Mouse (Mus musculus): ENCODE results near the gene Stard9. TPM values are rescaled to one million over a fixed set of nuclear protein-coding genes. Genes with fewer than 3 reads are reported as not detected.
"Not testable (repeated sequence)": the region's sequence is repeated elsewhere in the genome, so short reads cannot be mapped to it uniquely, and the experiment has no call there.

Gene Stard9
- polyA plus RNA-seq, 1 experiment from 2014 or later, result 6.4 TPM

GRCm38 (mm10) chr2:120659318-120659717 is 30.4 kb downstream of the Stard9 start:
- no peaks in the 10 kb centered on the region for H3K27me3 ChIP-seq (ENCODE audit: control insufficient read depth, insufficient read depth, low read length)
- no peak for DNase-seq (ENCODE audit: low spot score)
- no peaks in the 10 kb centered on the region for H3K9me3 ChIP-seq (ENCODE audit: control insufficient read depth, low read length)
- H3K9ac ChIP-seq (ENCODE audit: low read depth, low read length), result no peak overlapping the region
- H3K4me1 ChIP-seq (replicated peaks; ENCODE audit: control insufficient read depth, insufficient read depth, low read length), result no peaks in the 10 kb centered on the region
- no peak overlapping the region for H3K4me3 ChIP-seq (ENCODE audit: low read depth, low read length)
- no peak overlapping the region for H3K4me2 ChIP-seq (replicated peaks; ENCODE audit: low read depth, low read length)
- no peak overlapping the region for H3K27ac ChIP-seq (ENCODE audit: low read depth, low read length)
- no peak for ATAC-seq (ENCODE audit: low FRiP score)
- H3K36me3 ChIP-seq (ENCODE audit: control insufficient read depth, insufficient read depth, low read length), result no peaks in the 10 kb centered on the region

GRCm38 (mm10) chr2:120660486-120661078 is 31.7 kb downstream of the Stard9 start:
- Histone ChIP-seq H3K27me3 (ENCODE audit: control insufficient read depth, insufficient read depth, low read length) (no peaks in the 10 kb centered on the region), H3K36me3 (ENCODE audit: control insufficient read depth, insufficient read depth, low read length) (no peaks in the 10 kb centered on the region), H3K4me2 (replicated peaks; ENCODE audit: low read depth, low read length) (no peak overlapping the region), H3K4me3 (ENCODE audit: low read depth, low read length) (no peak overlapping the region), H3K27ac (ENCODE audit: low read depth, low read length) (no peak overlapping the region), H3K9ac (ENCODE audit: low read depth, low read length) (no peak overlapping the region), H3K9me3 (ENCODE audit: control insufficient read depth, low read length) (no peaks in the 10 kb centered on the region), H3K4me1 (replicated peaks; ENCODE audit: control insufficient read depth, insufficient read depth, low read length) (no peaks in the 10 kb centered on the region)
- DNase-seq (ENCODE audit: low spot score), result no peak
- ATAC-seq (ENCODE audit: low FRiP score), result no peak
- 95% methylated on average over 5 of the region's 5 CpGs for WGBS

DNA sequence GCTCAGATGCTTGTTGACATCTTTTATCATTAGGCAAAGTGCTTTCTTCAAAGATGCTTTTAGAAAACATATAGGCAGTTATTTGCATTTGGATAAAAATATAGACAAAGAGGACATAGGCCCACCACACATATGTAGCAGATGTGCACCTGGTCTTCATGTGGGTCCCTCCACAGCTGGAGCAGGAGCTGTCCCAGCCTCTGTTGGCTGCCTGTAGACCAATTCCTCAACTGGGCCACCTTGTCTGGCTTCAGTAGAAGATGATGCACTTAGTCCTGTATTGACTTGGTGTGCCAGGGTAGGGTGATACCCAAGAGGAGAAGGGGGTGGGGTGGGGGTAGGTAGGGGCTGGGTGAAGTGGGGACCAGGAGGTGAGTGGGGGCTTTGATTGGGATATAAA is 33.8 kb downstream of the Stard9 start:
- Histone ChIP-seq H3K36me3 (ENCODE audit: control insufficient read depth, insufficient read depth, low read length) (no peaks in the 10 kb centered on the region), H3K4me1 (replicated peaks; ENCODE audit: control insufficient read depth, insufficient read depth, low read length) (no peaks in the 10 kb centered on the region), H3K27me3 (ENCODE audit: control insufficient read depth, insufficient read depth, low read length) (no peaks in the 10 kb centered on the region), H3K4me3 (ENCODE audit: low read depth, low read length) (no peak overlapping the region), H3K9me3 (ENCODE audit: control insufficient read depth, low read length) (no peaks in the 10 kb centered on the region), H3K9ac (ENCODE audit: low read depth, low read length) (no peak overlapping the region), H3K4me2 (replicated peaks; ENCODE audit: low read depth, low read length) (no peak overlapping the region), H3K27ac (ENCODE audit: low read depth, low read length) (no peak overlapping the region)
- no peak for DNase-seq (ENCODE audit: low spot score)
- ATAC-seq (ENCODE audit: low FRiP score), result no peak

DNA sequence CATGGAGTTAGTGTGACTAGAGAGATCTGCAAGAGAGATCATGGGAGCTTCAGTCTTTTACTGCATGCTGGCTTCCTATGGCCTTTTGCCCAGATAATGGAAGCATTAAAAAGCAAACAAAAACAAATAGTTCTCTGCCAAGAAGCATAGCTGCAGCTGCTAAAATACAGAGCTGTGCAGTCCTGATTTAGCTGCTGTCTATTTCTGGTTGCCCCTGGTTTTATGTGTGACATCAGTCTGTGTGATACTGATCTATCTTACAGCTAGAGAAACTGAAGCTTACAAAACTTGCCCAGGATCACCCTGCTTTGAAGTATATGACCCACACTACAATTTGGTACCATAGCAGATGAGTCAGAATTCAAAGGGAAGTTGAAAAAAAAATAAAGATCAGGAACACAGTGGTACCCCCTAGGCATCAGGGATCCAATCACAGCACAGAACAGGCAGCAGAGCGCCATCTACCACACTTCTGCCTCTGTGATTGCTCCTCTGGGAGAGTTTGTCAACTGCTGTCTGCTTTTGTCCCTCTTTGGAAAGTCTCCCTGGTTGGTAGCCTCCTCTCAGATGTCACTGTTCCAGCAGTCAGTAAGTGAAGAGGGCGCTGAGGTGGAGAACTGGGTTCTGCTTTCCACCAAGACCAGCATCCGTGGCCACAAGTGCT is 34.7 kb downstream of the Stard9 start:
- Histone ChIP-seq H3K4me1 (replicated peaks; ENCODE audit: control insufficient read depth, insufficient read depth, low read length) (no peaks in the 10 kb centered on the region), H3K9me3 (ENCODE audit: control insufficient read depth, low read length) (no peaks in the 10 kb centered on the region), H3K4me2 (replicated peaks; ENCODE audit: low read depth, low read length) (no peak overlapping the region), H3K9ac (ENCODE audit: low read depth, low read length) (no peak overlapping the region), H3K27ac (ENCODE audit: low read depth, low read length) (no peak overlapping the region), H3K4me3 (ENCODE audit: low read depth, low read length) (no peak overlapping the region), H3K27me3 (ENCODE audit: control insufficient read depth, insufficient read depth, low read length) (no peaks in the 10 kb centered on the region), H3K36me3 (ENCODE audit: control insufficient read depth, insufficient read depth, low read length) (no peaks in the 10 kb centered on the region)
- WGBS, result 78% methylated on average over 3 of the region's 3 CpGs
- ATAC-seq (ENCODE audit: low FRiP score) (no peak), DNase-seq (ENCODE audit: low spot score) (no peak)

- no peak overlapping the region for H3K4me2 ChIP-seq (replicated peaks; ENCODE audit: low read depth, low read length)
- no peak overlapping the region for H3K27ac ChIP-seq (ENCODE audit: low read depth, low read length)
- no peaks in the 10 kb centered on the region for H3K27me3 ChIP-seq (ENCODE audit: control insufficient read depth, insufficient read depth, low read length)
- H3K4me3 ChIP-seq (ENCODE audit: low read depth, low read length), result no peak overlapping the region
- DNase-seq (ENCODE audit: low spot score) (no peak), ATAC-seq (ENCODE audit: low FRiP score) (no peak)
- no peaks in the 10 kb centered on the region for H3K4me1 ChIP-seq (replicated peaks; ENCODE audit: control insufficient read depth, insufficient read depth, low read length)
- no peak overlapping the region for H3K9ac ChIP-seq (ENCODE audit: low read depth, low read length)
- H3K9me3 ChIP-seq (ENCODE audit: control insufficient read depth, low read length), result no peaks in the 10 kb centered on the region
- no peaks in the 10 kb centered on the region for H3K36me3 ChIP-seq (ENCODE audit: control insufficient read depth, insufficient read depth, low read length)
- 92% methylated on average over 2 of the region's 2 CpGs for WGBS
These were observed 38.5 kb downstream of the Stard9 start for GRCm38 (mm10) chr2:120667446-120667845.

DNA sequence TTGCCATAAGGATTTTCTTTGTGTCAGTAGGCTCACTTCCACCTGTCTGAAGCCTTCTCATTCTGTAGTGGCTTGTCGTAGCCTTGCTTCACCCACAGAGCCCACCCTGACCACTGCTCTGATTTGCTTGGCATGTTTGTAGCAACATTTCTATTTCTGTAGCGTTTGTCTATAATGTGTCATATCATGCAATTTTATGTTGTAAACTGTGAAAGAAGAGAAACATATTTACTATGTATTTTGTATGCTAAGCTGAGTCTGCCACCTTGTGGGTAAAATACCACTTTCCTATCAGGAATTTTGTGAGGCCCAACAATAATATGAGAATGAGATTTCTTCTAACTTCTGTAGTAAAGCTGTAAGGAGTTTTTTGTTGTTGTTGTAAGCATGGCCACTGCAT is 41.3 kb downstream of the Stard9 start:
- ATAC-seq (ENCODE audit: low FRiP score) (no peak), DNase-seq (ENCODE audit: low spot score) (no peak)
- H3K4me2 ChIP-seq (replicated peaks; ENCODE audit: low read depth, low read length), result no peak overlapping the region
- H3K27ac ChIP-seq (ENCODE audit: low read depth, low read length), result no peak overlapping the region
- 88% methylated on average over 2 of the region's 2 CpGs for WGBS
- no peaks in the 10 kb centered on the region for H3K36me3 ChIP-seq (ENCODE audit: control insufficient read depth, insufficient read depth, low read length)
- H3K9me3 ChIP-seq (ENCODE audit: control insufficient read depth, low read length), result no peaks in the 10 kb centered on the region
- no peaks in the 10 kb centered on the region for H3K4me1 ChIP-seq (replicated peaks; ENCODE audit: control insufficient read depth, insufficient read depth, low read length)
- no peak overlapping the region for H3K4me3 ChIP-seq (ENCODE audit: low read depth, low read length)
- H3K9ac ChIP-seq (ENCODE audit: low read depth, low read length), result no peak overlapping the region
- H3K27me3 ChIP-seq (ENCODE audit: control insufficient read depth, insufficient read depth, low read length), result no peaks in the 10 kb centered on the region

- not testable (repeated sequence) for H3K4me3 ChIP-seq (ENCODE audit: low read depth, low read length); H3K36me3 ChIP-seq (ENCODE audit: control insufficient read depth, insufficient read depth, low read length); H3K4me2 ChIP-seq (replicated peaks; ENCODE audit: low read depth, low read length); H3K9me3 ChIP-seq (ENCODE audit: control insufficient read depth, low read length); DNase-seq (ENCODE audit: low spot score); ATAC-seq (ENCODE audit: low FRiP score); H3K27me3 ChIP-seq (ENCODE audit: control insufficient read depth, insufficient read depth, low read length); H3K9ac ChIP-seq (ENCODE audit: low read depth, low read length); H3K27ac ChIP-seq (ENCODE audit: low read depth, low read length); H3K4me1 ChIP-seq (replicated peaks; ENCODE audit: control insufficient read depth, insufficient read depth, low read length)
- WGBS, result 87% methylated on average over 7 of the region's 7 CpGs
These were observed 52.2 kb downstream of the Stard9 start for GRCm38 (mm10) chr2:120681151-120681550.

GRCm38 (mm10) chr2:120697767-120698166 is 68.8 kb downstream of the Stard9 start:
- no peaks in the 10 kb centered on the region for H3K9me3 ChIP-seq (ENCODE audit: control insufficient read depth, low read length)
- no peak for DNase-seq (ENCODE audit: low spot score)
- no peak overlapping the region for H3K9ac ChIP-seq (ENCODE audit: low read depth, low read length)
- H3K36me3 ChIP-seq (ENCODE audit: control insufficient read depth, insufficient read depth, low read length), result peaks cover 2% of the 10 kb centered on the region; the same call in 1 of the 2 replicates
- H3K4me2 ChIP-seq (replicated peaks; ENCODE audit: low read depth, low read length), result no peak overlapping the region
- no peak overlapping the region for H3K27ac ChIP-seq (ENCODE audit: low read depth, low read length)
- ATAC-seq (ENCODE audit: low FRiP score), result no peak
- no peak overlapping the region for H3K4me3 ChIP-seq (ENCODE audit: low read depth, low read length)
- WGBS, result 81% methylated on average over 5 of the region's 5 CpGs
- no peaks in the 10 kb centered on the region for H3K4me1 ChIP-seq (replicated peaks; ENCODE audit: control insufficient read depth, insufficient read depth, low read length)
- no peaks in the 10 kb centered on the region for H3K27me3 ChIP-seq (ENCODE audit: control insufficient read depth, insufficient read depth, low read length)

DNA sequence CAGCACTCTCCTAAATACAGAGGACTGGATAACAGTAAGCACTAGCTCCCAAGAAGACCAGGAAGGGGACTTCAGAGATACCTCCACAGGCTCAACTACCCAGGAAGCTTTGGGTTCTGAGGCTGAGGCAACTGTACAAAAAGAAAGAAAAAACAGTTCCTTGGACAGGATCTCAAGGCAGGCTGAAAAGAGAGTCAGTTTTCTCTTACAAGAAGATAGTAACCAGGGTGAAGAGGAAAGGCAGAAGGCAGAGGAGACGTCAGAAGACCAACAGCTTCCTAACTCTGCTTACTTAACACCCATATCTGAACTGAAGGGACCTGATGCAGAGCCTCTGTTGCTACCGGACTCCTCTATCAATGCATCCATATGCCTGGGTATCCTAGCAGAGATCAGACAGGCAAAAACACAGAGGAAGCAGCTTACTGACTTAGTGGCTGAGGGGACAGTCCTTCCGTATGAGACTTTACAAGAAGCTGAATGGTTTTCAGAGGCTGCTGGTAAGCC is 71.5 kb downstream of the Stard9 start:
- Histone ChIP-seq H3K4me2 (replicated peaks; ENCODE audit: low read depth, low read length) (no peak overlapping the region), H3K9ac (ENCODE audit: low read depth, low read length) (no peak overlapping the region), H3K27me3 (ENCODE audit: control insufficient read depth, insufficient read depth, low read length) (no peaks in the 10 kb centered on the region), H3K4me3 (ENCODE audit: low read depth, low read length) (no peak overlapping the region), H3K4me1 (replicated peaks; ENCODE audit: control insufficient read depth, insufficient read depth, low read length) (no peaks in the 10 kb centered on the region), H3K36me3 (ENCODE audit: control insufficient read depth, insufficient read depth, low read length) (peaks cover 2% of the 10 kb centered on the region; the same call in 1 of the 2 replicates), H3K27ac (ENCODE audit: low read depth, low read length) (no peak overlapping the region), H3K9me3 (ENCODE audit: control insufficient read depth, low read length) (no peaks in the 10 kb centered on the region)
- DNase-seq (ENCODE audit: low spot score), result no peak
- ATAC-seq (ENCODE audit: low FRiP score), result no peak
- 84% methylated on average over 3 of the region's 3 CpGs for WGBS
